Mouse (Mus musculus): ENCODE results near the gene Morn3.

Morn3 gene

GRCm38 (mm10) chr5:123020426-123020825 lies 26.4 kb downstream of the Morn3 start:
- DNase-seq: no peak

- peak; percentile 25 for DNase-seq
Observed at GRCm38 (mm10) chr5:123019336-123020016, 27.3 kb downstream of the Morn3 start.

- peak; percentile 38 for DNase-seq
Observed at GRCm38 (mm10) chr5:123017504-123017903, 29.3 kb downstream of the Morn3 start.

- DNase-seq: peak; percentile 52
Observed at GRCm38 (mm10) chr5:123015915-123016314, 30.9 kb downstream of the Morn3 start.

GRCm38 (mm10) chr5:123014753-123015701 lies 31.8 kb downstream of the Morn3 start, which contains the start of gene Orai1:
Orai1 (plus strand) TSS chr5:123015074.
- DNase-seq: peak; percentile 99

GRCm38 (mm10) chr5:123013599-123014315 lies 33.1 kb downstream of the Morn3 start:
- DNase-seq: peak; percentile 84

- DNase-seq: no peak
Observed at GRCm38 (mm10) chr5:123011705-123012104, 35.1 kb downstream of the Morn3 start.

GRCm38 (mm10) chr5:123010806-123011205 lies 36.0 kb downstream of the Morn3 start:
- DNase-seq: no peak

- no peak for DNase-seq
Observed at GRCm38 (mm10) chr5:123009873-123010272, 36.9 kb downstream of the Morn3 start.

- DNase-seq: no peak
Observed at GRCm38 (mm10) chr5:123008877-123009493, 37.8 kb downstream of the Morn3 start.

GRCm38 (mm10) chr5:123005716-123006592 lies 40.9 kb downstream of the Morn3 start:
- no peak for DNase-seq

GRCm38 (mm10) chr5:123000901-123001300 lies 45.9 kb downstream of the Morn3 start:
- no peak for DNase-seq

GRCm38 (mm10) chr5:122997205-122998204 lies 49.3 kb downstream of the Morn3 start:
- no peak for DNase-seq

GRCm38 (mm10) chr5:122994910-122995309 lies 51.9 kb downstream of the Morn3 start:
- DNase-seq: no peak

GRCm38 (mm10) chr5:122994303-122994846 lies 52.4 kb downstream of the Morn3 start:
- peak; percentile 98 for DNase-seq

GRCm38 (mm10) chr5:122993811-122994210 lies 53.0 kb downstream of the Morn3 start:
- DNase-seq: no peak

GRCm38 (mm10) chr5:122991350-122992004 lies 55.3 kb downstream of the Morn3 start:
- no peak for DNase-seq

GRCm38 (mm10) chr5:122990411-122991160 lies 56.2 kb downstream of the Morn3 start:
- DNase-seq: no peak
